In genomic region chr17:28804973-28805372, GRCm38 (mm10) we compare ENCODE assay signal across 22 mouse cellular contexts. TPM values are rescaled to one million over a fixed set of nuclear protein-coding genes. Genes with fewer than 3 reads are reported as not detected.
"Had no signal": no experiment of that assay in that cellular context is flagged by ENCODE, and none has a peak within 500 bp of the region (broad histone marks: within the 10 kb centered on the region; RNA-seq: fewer than 3 reads in every experiment).

No protein-coding gene starts in this region.

- H3K27me3 ChIP-seq: limb, embryonic 13.5 days; midbrain, embryonic 12.5 days; midbrain, embryonic 15.5 days; neural tube, embryonic 12.5 days; neural tube, embryonic 15.5 days had no signal

- H3K9ac ChIP-seq: limb, embryonic 13.5 days; lung, embryonic 14.5 days; midbrain, embryonic 12.5 days; midbrain, embryonic 15.5 days; neural tube, embryonic 12.5 days; neural tube, embryonic 15.5 days had no signal

- H3K27ac ChIP-seq: layer of hippocampus, adult 2 months; limb, embryonic 10.5 days; limb, embryonic 13.5 days; macrophage; midbrain, embryonic 12.5 days; midbrain, embryonic 15.5 days; neural tube, embryonic 12.5 days; neural tube, embryonic 15.5 days; stomach, postnatal 0 days had no signal

- H3K4me2 ChIP-seq: limb, embryonic 13.5 days; lung, embryonic 14.5 days; midbrain, embryonic 12.5 days; midbrain, embryonic 15.5 days; neural tube, embryonic 12.5 days; neural tube, embryonic 15.5 days had no signal

- ATAC-seq: lung, postnatal 0 days; midbrain, embryonic 15.5 days had no signal

- H3K9me3 ChIP-seq: limb, embryonic 10.5 days; limb, embryonic 13.5 days; midbrain, embryonic 12.5 days; midbrain, embryonic 15.5 days; neural tube, embryonic 12.5 days; neural tube, embryonic 15.5 days had no signal

- DNase-seq: kidney, adult 18-20 months; kidney, adult 9 months; kidney, postnatal 25 days; layer of hippocampus, adult 9-11 months; lung, embryonic 14.5 days; right cerebral cortex, adult 18-20 months; right cerebral cortex, postnatal 14 days; right cerebral cortex, postnatal 4 days; thymus, postnatal 25 days had no signal

- H3K4me3 ChIP-seq: layer of hippocampus, adult 2 months; limb, embryonic 10.5 days; limb, embryonic 13.5 days; midbrain, embryonic 12.5 days; midbrain, embryonic 15.5 days; neural tube, embryonic 12.5 days; neural tube, embryonic 15.5 days had no signal

RNA-seq across cellular contexts. Expression of gene Pnpla1, which starts 53.2 kb away (rescaled TPM):
- total RNA-seq: liver, adult 2 months had no signal
- polyA plus RNA-seq: kidney, embryonic 16.5 days; liver, adult 2 months; macrophage; midbrain, embryonic 12.5 days; neural tube, embryonic 12.5 days; thymus, postnatal 0 days had no signal
